Mouse (Mus musculus): ENCODE results near the gene Hdgfl3. TPM values are rescaled to one million over a fixed set of nuclear protein-coding genes. Genes with fewer than 3 reads are reported as not detected.

Gene Hdgfl3
- polyA plus RNA-seq, 1 experiment from 2014 or later = 24.5 TPM

DNA sequence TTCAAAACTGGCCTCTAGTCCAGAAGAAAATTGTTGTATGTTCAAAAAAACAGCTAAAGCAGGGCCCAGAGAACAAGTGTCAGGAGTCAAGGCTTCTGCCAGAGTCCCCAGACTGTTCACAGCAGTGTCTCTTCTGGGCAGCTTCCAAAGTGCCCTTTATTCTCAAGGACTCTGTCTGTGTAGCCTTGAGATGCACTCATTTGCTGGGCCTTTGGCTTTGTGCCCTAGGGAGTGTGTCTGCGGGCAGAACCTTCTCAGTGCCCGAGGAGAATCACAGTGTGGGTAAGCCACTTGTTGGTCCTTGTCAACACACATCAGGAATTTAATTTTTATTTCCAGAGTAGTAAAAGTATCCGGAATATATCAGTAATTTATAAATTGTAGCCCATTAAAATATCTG lies 52.7 kb downstream of the Hdgfl3 start:
- H3K4me1 ChIP-seq = no peaks in the 10 kb centered on the region
- H3K9me3 ChIP-seq = no peaks in the 10 kb centered on the region
- no peaks in the 10 kb centered on the region for H3K27me3 ChIP-seq
- H3K4me2 ChIP-seq (replicated peaks) = no peak overlapping the region
- no peak for ATAC-seq (ENCODE audit: low FRiP score, low read depth)
- 84% methylated on average over 3 of the region's 3 CpGs for WGBS
- peaks cover 12% of the 10 kb centered on the region for H3K36me3 ChIP-seq
- no peak overlapping the region for H3K9ac ChIP-seq
- H3K4me3 ChIP-seq = no peak overlapping the region
- no peak overlapping the region for H3K27ac ChIP-seq

DNA sequence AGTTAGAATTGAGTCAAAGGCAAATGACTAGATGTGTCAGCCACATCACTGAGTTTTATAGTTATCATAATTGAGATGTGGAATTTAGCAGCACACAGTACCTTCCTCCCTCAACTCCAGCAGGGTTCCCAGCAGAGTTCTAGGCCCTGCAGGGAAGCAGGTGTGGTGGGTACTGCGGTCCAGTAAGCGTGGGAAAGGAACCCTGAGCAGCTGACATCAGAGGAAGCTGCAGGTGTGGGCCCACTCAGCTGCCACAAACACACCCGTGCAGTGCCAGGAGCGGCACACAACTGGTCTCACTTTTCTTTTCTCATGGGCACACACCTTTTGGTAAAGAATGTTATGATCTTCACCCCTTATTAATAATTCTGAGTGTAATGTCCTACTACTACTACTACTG lies 53.5 kb downstream of the Hdgfl3 start:
- Histone ChIP-seq H3K9me3 (no peaks in the 10 kb centered on the region), H3K4me3 (no peak overlapping the region), H3K27ac (no peak overlapping the region), H3K4me2 (replicated peaks) (no peak overlapping the region), H3K9ac (no peak overlapping the region), H3K4me1 (no peaks in the 10 kb centered on the region), H3K36me3 (peaks cover 6% of the 10 kb centered on the region), H3K27me3 (no peaks in the 10 kb centered on the region)
- WGBS = 86% methylated on average over 4 of the region's 4 CpGs
- ATAC-seq (ENCODE audit: low FRiP score, low read depth) = no peak

GRCm38 (mm10) chr7:81880286-81880685 lies 54.0 kb downstream of the Hdgfl3 start:
- no peak overlapping the region for H3K27ac ChIP-seq
- H3K9ac ChIP-seq = no peak overlapping the region
- H3K36me3 ChIP-seq = peaks cover 3% of the 10 kb centered on the region; the same call in 1 of the 2 replicates
- H3K27me3 ChIP-seq = no peaks in the 10 kb centered on the region
- no peaks in the 10 kb centered on the region for H3K9me3 ChIP-seq
- ATAC-seq (ENCODE audit: low FRiP score, low read depth) = no peak
- no peak overlapping the region for H3K4me3 ChIP-seq
- H3K4me1 ChIP-seq = no peaks in the 10 kb centered on the region
- WGBS = 81% methylated on average over 5 of the region's 5 CpGs
- H3K4me2 ChIP-seq (replicated peaks) = no peak overlapping the region

DNA sequence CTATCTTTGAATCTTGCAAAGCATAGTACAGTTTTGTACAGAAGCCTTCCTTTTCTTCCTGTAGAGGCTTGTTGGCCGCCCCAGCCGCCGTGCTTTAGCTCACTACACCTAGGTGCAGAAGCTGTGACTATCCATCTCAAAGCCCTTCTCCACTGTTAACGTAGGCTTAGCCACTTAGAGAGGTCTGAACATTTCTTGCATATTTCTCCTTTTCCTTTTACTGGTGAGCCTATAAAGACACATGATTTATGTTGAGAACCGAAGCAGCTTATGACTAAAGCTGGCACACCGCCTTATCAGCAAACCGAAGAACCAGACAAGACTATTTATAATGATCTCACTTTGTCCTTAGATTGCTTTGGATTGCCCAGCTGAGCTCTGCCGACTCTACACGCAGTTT lies 58.9 kb downstream of the Hdgfl3 start:
- WGBS = 83% methylated on average over 9 of the region's 9 CpGs

GRCm38 (mm10) chr7:81874636-81875035 lies 59.6 kb downstream of the Hdgfl3 start:
- 77% methylated on average over 6 of the region's 6 CpGs for WGBS
- H3K4me2 ChIP-seq (replicated peaks) = no peak overlapping the region
- H3K9ac ChIP-seq = no peak overlapping the region
- ATAC-seq (ENCODE audit: low FRiP score, low read depth) = no peak
- H3K4me1 ChIP-seq = no peaks in the 10 kb centered on the region
- H3K36me3 ChIP-seq = 0 out of 2 replicates have a peak, but pooled peaks cover 3% of the 10 kb centered on the region
- H3K4me3 ChIP-seq = no peak overlapping the region
- no peak overlapping the region for H3K27ac ChIP-seq
- no peaks in the 10 kb centered on the region for H3K9me3 ChIP-seq
- no peaks in the 10 kb centered on the region for H3K27me3 ChIP-seq

More for the DNA sequence above, 58.9 kb downstream of the Hdgfl3 start:
- Histone ChIP-seq H3K4me3 (no peak overlapping the region), H3K36me3 (0 out of 2 replicates have a peak, but pooled peaks cover 3% of the 10 kb centered on the region), H3K27me3 (no peaks in the 10 kb centered on the region), H3K9me3 (no peaks in the 10 kb centered on the region), H3K9ac (no peak overlapping the region), H3K27ac (no peak overlapping the region), H3K4me2 (replicated peaks) (no peak overlapping the region), H3K4me1 (no peaks in the 10 kb centered on the region)
- ATAC-seq (ENCODE audit: low FRiP score, low read depth) = no peak

DNA sequence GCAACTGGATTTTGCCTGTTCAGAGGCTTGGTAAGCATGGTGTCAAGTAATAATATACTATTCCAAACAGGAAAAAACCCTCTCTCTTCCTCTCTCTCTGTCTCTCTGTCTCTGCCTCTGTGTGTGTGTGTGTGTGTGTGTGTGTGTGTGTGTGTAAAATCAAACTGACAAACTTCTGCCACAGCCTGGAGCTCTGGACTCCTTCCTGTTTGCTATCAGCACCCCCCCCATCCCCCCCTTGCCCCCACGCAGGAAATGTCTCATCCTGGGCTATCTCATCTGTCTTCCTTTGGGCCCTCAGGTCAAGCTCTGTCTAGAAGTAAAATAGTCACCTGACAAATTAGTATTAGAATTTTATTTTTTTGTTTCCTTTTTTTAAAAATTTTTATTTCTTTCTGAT lies 60.5 kb downstream of the Hdgfl3 start:
- Histone ChIP-seq H3K27me3 (no peaks in the 10 kb centered on the region), H3K27ac (no peak overlapping the region), H3K4me2 (replicated peaks) (no peak overlapping the region), H3K36me3 (0 out of 2 replicates have a peak, but pooled peaks cover 3% of the 10 kb centered on the region), H3K4me1 (no peaks in the 10 kb centered on the region), H3K4me3 (no peak overlapping the region), H3K9me3 (no peaks in the 10 kb centered on the region), H3K9ac (no peak overlapping the region)
- 55% methylated on average over 1 of the region's 1 CpGs for WGBS
- ATAC-seq (ENCODE audit: low FRiP score, low read depth) = no peak

DNA sequence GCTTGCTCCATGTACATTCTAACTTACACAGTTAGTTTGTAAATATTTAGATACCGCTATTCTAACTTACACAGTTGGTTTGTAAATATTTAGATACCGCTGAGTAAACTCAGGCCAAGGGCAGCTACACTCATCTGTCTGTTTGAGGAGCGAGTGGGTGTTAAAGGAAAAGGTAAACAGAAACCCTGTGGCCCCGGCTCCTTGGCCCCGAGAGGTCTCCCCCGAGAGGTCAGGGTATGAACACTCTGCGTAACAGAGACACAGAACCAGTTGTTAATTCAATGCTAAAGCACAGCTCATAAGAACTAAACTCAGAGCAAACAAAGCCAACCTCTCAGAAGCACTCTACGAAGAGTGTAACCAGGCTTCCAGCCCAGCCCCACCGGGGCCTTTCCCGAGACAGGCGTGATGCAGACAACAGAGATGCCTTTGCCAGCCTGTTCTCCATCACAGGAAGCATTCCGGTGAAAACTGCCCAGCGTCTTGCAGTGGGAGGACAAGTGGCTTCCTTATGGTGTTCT lies 61.7 kb downstream of the Hdgfl3 start:
- H3K9me3 ChIP-seq = no peaks in the 10 kb centered on the region
- no peaks in the 10 kb centered on the region for H3K36me3 ChIP-seq
- no peaks in the 10 kb centered on the region for H3K27me3 ChIP-seq
- no peak overlapping the region for H3K4me3 ChIP-seq
- 80% methylated on average over 13 of the region's 13 CpGs for WGBS
- H3K4me2 ChIP-seq (replicated peaks) = no peak overlapping the region
- H3K9ac ChIP-seq = no peak overlapping the region
- no peak overlapping the region for H3K27ac ChIP-seq
- H3K4me1 ChIP-seq = no peaks in the 10 kb centered on the region
- no peak for ATAC-seq (ENCODE audit: low FRiP score, low read depth)

GRCm38 (mm10) chr7:81868158-81868557 lies 66.1 kb downstream of the Hdgfl3 start:
- Histone ChIP-seq H3K4me3 (no peak overlapping the region), H3K9ac (no peak overlapping the region), H3K27me3 (no peaks in the 10 kb centered on the region), H3K36me3 (no peaks in the 10 kb centered on the region), H3K9me3 (no peaks in the 10 kb centered on the region), H3K27ac (no peak overlapping the region), H3K4me2 (replicated peaks) (no peak overlapping the region), H3K4me1 (no peaks in the 10 kb centered on the region)
- 30% methylated on average over 6 of the region's 6 CpGs for WGBS
- ATAC-seq (ENCODE audit: low FRiP score, low read depth) = no peak

DNA sequence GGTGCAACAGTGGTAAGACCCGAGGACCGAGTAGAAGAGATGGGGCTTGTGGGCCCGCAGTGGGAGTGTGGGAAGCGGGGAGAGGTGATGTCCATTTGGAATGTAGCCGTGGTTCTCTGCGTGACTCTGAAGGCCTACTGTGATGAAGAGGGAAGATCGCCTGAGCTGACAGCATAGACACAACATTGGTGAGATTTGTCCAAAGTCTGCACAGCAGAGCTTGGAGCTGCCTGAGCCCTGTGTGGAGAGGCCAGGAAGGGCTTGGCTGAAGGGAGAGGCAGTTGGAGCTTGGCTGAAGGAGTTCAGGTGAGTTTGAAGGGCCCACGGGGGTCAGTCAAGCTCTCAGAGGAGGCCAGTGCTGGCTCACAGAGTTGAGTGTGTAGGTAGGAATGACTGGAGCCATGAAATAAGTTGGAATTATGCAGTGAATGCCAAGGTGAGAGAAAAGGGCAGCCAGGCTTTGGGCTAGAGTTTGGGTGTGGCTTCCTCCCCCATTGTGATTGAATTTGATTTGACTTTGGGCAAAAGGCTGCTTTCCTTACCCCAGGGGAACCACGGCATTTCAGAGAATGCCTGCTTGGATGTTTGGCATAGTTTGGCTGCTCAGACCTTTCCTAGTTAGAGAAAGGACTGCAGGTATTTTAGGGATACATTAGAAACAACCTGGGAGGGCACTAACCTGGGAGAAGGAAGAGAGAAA lies 66.9 kb downstream of the Hdgfl3 start:
- H3K9ac ChIP-seq = no peak overlapping the region
- H3K36me3 ChIP-seq = no peaks in the 10 kb centered on the region
- no peak for ATAC-seq (ENCODE audit: low FRiP score, low read depth)
- H3K9me3 ChIP-seq = no peaks in the 10 kb centered on the region
- no peak overlapping the region for H3K27ac ChIP-seq
- 87% methylated on average over 9 of the region's 9 CpGs for WGBS
- H3K4me3 ChIP-seq = no peak overlapping the region
- H3K4me1 ChIP-seq = no peaks in the 10 kb centered on the region
- no peaks in the 10 kb centered on the region for H3K27me3 ChIP-seq
- H3K4me2 ChIP-seq (replicated peaks) = no peak overlapping the region

DNA sequence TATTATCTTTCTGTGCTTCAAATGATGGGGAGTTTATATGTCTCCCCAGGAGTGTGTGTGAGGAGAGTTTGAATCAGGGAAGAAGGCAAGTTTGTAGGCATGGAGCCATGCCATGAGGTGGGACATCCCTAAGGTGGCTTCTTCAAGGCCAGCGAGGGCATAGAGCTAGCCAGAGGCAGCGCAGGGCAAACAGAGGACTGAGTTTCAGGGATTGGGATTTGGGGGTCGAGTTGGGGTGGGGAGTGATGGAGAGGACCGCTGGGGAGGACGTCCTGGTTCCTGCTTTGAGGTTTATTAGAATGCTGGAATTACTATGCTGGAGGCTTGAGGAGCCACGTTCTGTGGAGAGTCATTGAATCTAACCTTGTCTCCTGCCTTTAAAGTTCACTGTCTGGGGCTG lies 68.3 kb downstream of the Hdgfl3 start:
- no peak overlapping the region for H3K4me2 ChIP-seq (replicated peaks)
- H3K27ac ChIP-seq = no peak overlapping the region
- H3K4me1 ChIP-seq = 0 out of 2 replicates have a peak, but pooled peaks cover 4% of the 10 kb centered on the region
- no peaks in the 10 kb centered on the region for H3K9me3 ChIP-seq
- no peak overlapping the region for H3K4me3 ChIP-seq
- no peak for ATAC-seq (ENCODE audit: low FRiP score, low read depth)
- no peak overlapping the region for H3K9ac ChIP-seq
- no peaks in the 10 kb centered on the region for H3K36me3 ChIP-seq
- H3K27me3 ChIP-seq = peaks cover 11% of the 10 kb centered on the region; the same call in 1 of the 2 replicates
- 92% methylated on average over 6 of the region's 6 CpGs for WGBS

DNA sequence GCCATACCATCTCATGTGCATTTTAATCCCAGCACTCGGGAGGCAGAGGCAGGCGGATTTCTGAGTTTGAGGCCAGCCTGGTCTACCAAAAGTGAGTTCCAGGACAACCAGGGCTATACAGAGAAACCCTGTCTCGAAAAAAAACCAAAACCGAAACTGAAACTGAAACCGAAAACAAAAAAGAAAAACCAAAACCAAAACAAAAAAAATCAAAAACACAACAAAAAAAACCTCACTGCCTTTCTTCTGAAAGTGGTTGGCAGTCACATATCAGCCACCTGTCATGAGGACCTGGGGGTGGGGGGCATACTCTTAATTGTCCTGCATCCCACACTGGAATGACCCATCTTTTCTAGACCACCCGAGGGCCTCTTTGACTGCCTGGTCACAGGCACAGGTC lies 69.7 kb downstream of the Hdgfl3 start:
- H3K9ac ChIP-seq = no peak overlapping the region
- no peak overlapping the region for H3K27ac ChIP-seq
- peaks cover 25% of the 10 kb centered on the region for H3K27me3 ChIP-seq
- H3K4me2 ChIP-seq (replicated peaks) = no peak overlapping the region
- 89% methylated on average over 6 of the region's 6 CpGs for WGBS
- ATAC-seq (ENCODE audit: low FRiP score, low read depth) = no peak
- no peaks in the 10 kb centered on the region for H3K36me3 ChIP-seq
- H3K4me1 ChIP-seq = peaks cover 15% of the 10 kb centered on the region; the same call in 1 of the 2 replicates
- H3K4me3 ChIP-seq = no peak overlapping the region
- no peaks in the 10 kb centered on the region for H3K9me3 ChIP-seq

GRCm38 (mm10) chr7:81862587-81863583 lies 71.4 kb downstream of the Hdgfl3 start:
- Histone ChIP-seq H3K4me1 (peaks cover 22% of the 10 kb centered on the region; the same call in 1 of the 2 replicates), H3K36me3 (no peaks in the 10 kb centered on the region), H3K27me3 (peaks cover 42% of the 10 kb centered on the region), H3K4me3 (no peak overlapping the region), H3K27ac (no peak overlapping the region), H3K9me3 (no peaks in the 10 kb centered on the region), H3K9ac (no peak overlapping the region), H3K4me2 (replicated peaks) (no peak overlapping the region)
- 69% methylated on average over 24 of the region's 24 CpGs for WGBS
- ATAC-seq (ENCODE audit: low FRiP score, low read depth) = no peak
